Mouse (Mus musculus) midbrain, embryonic 11.5 days (tissue): Measurements from ENCODE around the gene Aacs. TPM values are rescaled to one million over a fixed set of nuclear protein-coding genes. Genes with fewer than 3 reads are reported as not detected.

Experiments used
- ATAC-seq: fragments of 200-750 bp; cut with Nextera tagmentation; 2 replicates; pipeline ENCODE4 v1.8.0; 2017; ENCODE audit warnings: moderate TSS enrichment, moderate library complexity; ENCODE audit not compliant: low FRiP score
- DNase-seq: peaks from one replicate; pipeline ENCODE4 v3.0.0; 2015; ENCODE audit warnings: low spot score; ENCODE audit errors: missing footprints
- H3K27ac ChIP-seq: fragments of 300-500 bp; sonication (generic); 2 replicates; pipeline ENCODE4 v1.5.1; 2014; ENCODE audit warnings: low read depth, low read length
- H3K27me3 ChIP-seq: fragments of 300-500 bp; sonication (generic); 2 replicates; pipeline ENCODE4 v1.6.1; 2014; ENCODE audit warnings: mild to moderate bottlenecking, low read length, moderate library complexity, mixed read lengths; ENCODE audit not compliant: control insufficient read depth, insufficient read depth
- H3K36me3 ChIP-seq: fragments of 300-500 bp; sonication (generic); 2 replicates; pipeline ENCODE4 v1.6.1; 2014; ENCODE audit warnings: mild to moderate bottlenecking, low read length, moderate library complexity, mixed read lengths; ENCODE audit not compliant: control insufficient read depth, insufficient read depth
- H3K4me1 ChIP-seq: fragments of 300-500 bp; sonication (generic); 2 replicates; pipeline ENCODE4 v1.6.1; 2014; ENCODE audit warnings: low read length; ENCODE audit not compliant: control insufficient read depth, insufficient read depth
- H3K4me2 ChIP-seq: fragments of 300-500 bp; sonication (generic); 2 replicates; pipeline ENCODE4 v1.6.1; 2014; ENCODE audit warnings: mild to moderate bottlenecking, moderate library complexity
- H3K4me3 ChIP-seq: fragments of 300-500 bp; sonication (generic); 2 replicates; pipeline ENCODE4 v1.5.1; 2014; ENCODE audit warnings: low read depth, low read length
- H3K9ac ChIP-seq: fragments of 300-500 bp; sonication (generic); 2 replicates; pipeline ENCODE4 v1.6.1; 2014; ENCODE audit warnings: low read length
- H3K9me3 ChIP-seq: fragments of 300-500 bp; sonication (generic); 2 replicates; pipeline ENCODE4 v1.6.1; 2016; ENCODE audit warnings: low read length; ENCODE audit not compliant: control insufficient read depth
- WGBS: fragments of 180-500 bp; shearing (Covaris S2); extraction: QIAGEN DNeasy Blood & Tissue Kit; methylation state at CpG from one replicate; pipeline ENCODE4 v1.1.7; 2014; 5-methylcytosine and 5-hydroxymethylcytosine counted together
- polyA plus RNA-seq: library from polyadenylated mRNA; unstranded; fragments of >200 nt; fragmentation: Nextera tagmentation; extraction: Ambion mirVana; gene quantifications from 2 replicates; pipeline ENCODE4 v1.2.1, GENCODE M21; 2014

Gene Aacs
- polyA plus RNA-seq, 1 experiment from 2014 or later, result 53.2 TPM

DNA sequence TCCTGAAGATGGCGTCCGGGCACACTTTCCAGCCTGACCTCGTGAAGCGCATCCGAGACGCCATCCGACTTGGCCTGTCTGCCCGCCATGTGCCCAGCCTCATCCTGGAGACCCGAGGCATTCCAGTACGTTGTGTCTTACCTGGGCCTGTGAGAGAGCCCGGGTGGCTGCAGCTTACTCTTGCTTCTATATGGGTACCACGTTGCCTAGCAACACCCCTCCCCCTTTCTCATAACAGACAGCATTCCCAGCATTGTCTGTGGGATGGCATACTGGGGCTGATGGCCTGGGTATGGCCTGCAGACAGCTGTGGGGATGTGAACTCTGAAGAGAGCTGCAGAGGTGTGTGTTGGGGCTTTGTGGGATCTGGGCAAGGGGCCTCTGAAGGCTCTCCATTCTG lies 39.4 kb downstream of the Aacs start:
- Histone ChIP-seq H3K27me3 (no peaks in the 10 kb centered on the region), H3K27ac (no peak overlapping the region), H3K9me3 (no peaks in the 10 kb centered on the region), H3K9ac (no peak overlapping the region), H3K4me2 (no peak overlapping the region), H3K4me1 (no peaks in the 10 kb centered on the region), H3K36me3 (peaks cover 16% of the 10 kb centered on the region), H3K4me3 (no peak overlapping the region)
- ATAC-seq (no peak), DNase-seq (no peak)
- WGBS, result 87% methylated on average over 12 of the region's 12 CpGs

DNA sequence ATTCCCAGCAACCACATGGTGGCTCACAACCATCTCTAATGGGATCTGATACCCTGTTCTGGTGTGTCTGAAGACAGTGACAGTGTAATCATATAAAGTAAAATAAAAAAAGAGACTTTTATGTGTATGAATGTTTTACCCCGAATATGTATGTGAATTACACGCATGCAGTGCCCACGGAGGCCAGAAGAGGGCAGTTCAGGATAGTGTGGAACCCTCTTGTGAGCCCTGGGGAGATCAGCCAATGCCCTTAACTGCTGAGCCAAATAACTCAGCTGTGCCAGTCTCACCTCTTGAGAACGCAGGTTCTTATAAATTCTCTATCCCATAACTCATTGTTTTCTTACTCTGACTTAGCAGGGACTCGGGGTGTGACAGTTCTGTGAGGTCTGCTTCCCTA lies 43.0 kb downstream of the Aacs start:
- H3K36me3 ChIP-seq, result peaks cover 9% of the 10 kb centered on the region; the same call in 1 of the 2 replicates
- no peak for DNase-seq

GRCm38 (mm10) chr5:125520930-125521590 lies 45.4 kb downstream of the Aacs start:
- ATAC-seq, result no peak
- WGBS, result 17% methylated on average over 15 of the region's 15 CpGs
- no peaks in the 10 kb centered on the region for H3K9me3 ChIP-seq
- DNase-seq, result no peak
- H3K27me3 ChIP-seq, result no peaks in the 10 kb centered on the region
- no peak overlapping the region for H3K4me3 ChIP-seq
- H3K9ac ChIP-seq, result no peak overlapping the region
- peaks cover 6% of the 10 kb centered on the region; the same call in 1 of the 2 replicates for H3K36me3 ChIP-seq
- H3K4me1 ChIP-seq, result no peaks in the 10 kb centered on the region
- H3K27ac ChIP-seq, result no peak overlapping the region
- H3K4me2 ChIP-seq, result no peak overlapping the region

More for the DNA sequence above, 43.0 kb downstream of the Aacs start:
- H3K27me3 ChIP-seq, result no peaks in the 10 kb centered on the region
- WGBS, result 74% methylated on average over 5 of the region's 5 CpGs
- H3K9ac ChIP-seq, result no peak overlapping the region
- H3K4me1 ChIP-seq, result no peaks in the 10 kb centered on the region
- no peak overlapping the region for H3K27ac ChIP-seq
- no peaks in the 10 kb centered on the region for H3K9me3 ChIP-seq
- no peak for ATAC-seq
- no peak overlapping the region for H3K4me3 ChIP-seq
- H3K4me2 ChIP-seq, result no peak overlapping the region

- H3K4me1 ChIP-seq, result no peaks in the 10 kb centered on the region
- no peaks in the 10 kb centered on the region for H3K27me3 ChIP-seq
- DNase-seq, result no peak
- peaks cover 2% of the 10 kb centered on the region; the same call in 1 of the 2 replicates for H3K9me3 ChIP-seq
- H3K4me2 ChIP-seq, result no peak overlapping the region
- 93% methylated on average over 2 of the region's 2 CpGs for WGBS
- no peak overlapping the region for H3K27ac ChIP-seq
- no peaks in the 10 kb centered on the region for H3K36me3 ChIP-seq
- H3K9ac ChIP-seq, result no peak overlapping the region
- ATAC-seq, result no peak
- no peak overlapping the region for H3K4me3 ChIP-seq
Measured at GRCm38 (mm10) chr5:125523361-125523760, 47.7 kb downstream of the Aacs start.

DNA sequence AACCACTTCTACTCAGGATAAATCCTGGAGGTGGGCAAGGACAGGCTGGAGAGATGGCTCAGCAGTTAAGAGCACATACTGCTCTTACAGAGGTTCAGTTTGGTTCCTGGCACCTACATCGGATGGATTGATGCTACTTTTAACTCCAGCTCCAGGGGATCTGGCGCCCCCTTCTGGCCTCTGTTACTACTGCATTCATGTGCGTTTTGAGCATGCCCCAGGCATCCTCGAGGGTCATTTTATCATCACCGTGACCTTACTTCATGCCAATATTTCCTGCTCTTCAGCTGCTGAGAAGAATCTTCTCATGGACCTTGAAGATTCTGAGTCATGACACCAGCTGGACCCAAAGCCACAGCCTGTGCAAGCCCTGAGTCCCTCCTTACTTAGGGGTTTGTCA lies 49.9 kb downstream of the Aacs start:
- DNase-seq (no peak), ATAC-seq (no peak)
- Histone ChIP-seq H3K27ac (no peak overlapping the region), H3K36me3 (no peaks in the 10 kb centered on the region), H3K27me3 (peaks cover 5% of the 10 kb centered on the region), H3K9ac (no peak overlapping the region), H3K4me1 (no peaks in the 10 kb centered on the region), H3K9me3 (peaks cover 2% of the 10 kb centered on the region; the same call in 1 of the 2 replicates), H3K4me3 (no peak overlapping the region), H3K4me2 (no peak overlapping the region)
- 62% methylated on average over 5 of the region's 5 CpGs for WGBS

- DNase-seq (no peak), ATAC-seq (no peak)
- Histone ChIP-seq H3K27ac (no peak overlapping the region), H3K4me1 (no peaks in the 10 kb centered on the region), H3K9me3 (peaks cover 2% of the 10 kb centered on the region; the same call in 1 of the 2 replicates), H3K9ac (no peak overlapping the region), H3K4me2 (no peak overlapping the region), H3K4me3 (no peak overlapping the region), H3K36me3 (no peaks in the 10 kb centered on the region), H3K27me3 (peaks cover 12% of the 10 kb centered on the region)
- 69% methylated on average over 4 of the region's 4 CpGs for WGBS
Measured at GRCm38 (mm10) chr5:125526464-125526863, 50.9 kb downstream of the Aacs start.

DNA sequence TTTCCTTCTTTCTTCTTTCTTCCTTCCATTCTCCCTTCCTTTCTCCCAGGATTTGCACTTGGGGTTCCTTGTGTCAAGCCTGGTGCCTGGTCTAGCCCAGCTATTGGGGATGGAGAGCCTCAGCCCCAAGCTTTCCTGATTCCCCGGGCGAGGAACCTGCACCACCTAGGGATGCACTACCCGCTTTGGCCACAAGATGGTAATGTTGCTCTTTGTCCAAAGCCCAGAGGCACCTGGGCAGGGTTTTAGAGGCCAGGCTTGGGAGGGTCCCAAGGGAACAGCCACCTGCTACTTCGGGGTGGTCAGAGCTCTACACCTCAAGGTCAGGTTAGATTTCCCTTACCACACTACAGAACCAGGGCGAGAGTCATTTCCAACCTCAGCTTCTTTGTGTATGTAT lies 53.5 kb downstream of the Aacs start:
- ATAC-seq (no peak), DNase-seq (peak; percentile 98)
- H3K9me3 ChIP-seq, result peaks cover 2% of the 10 kb centered on the region; the same call in 1 of the 2 replicates
- no peak overlapping the region for H3K4me2 ChIP-seq
- no peak overlapping the region for H3K4me3 ChIP-seq
- 4% methylated on average over 5 of the region's 5 CpGs for WGBS
- no peak overlapping the region for H3K9ac ChIP-seq
- H3K4me1 ChIP-seq, result peaks cover 5% of the 10 kb centered on the region; the same call in 1 of the 2 replicates
- H3K36me3 ChIP-seq, result no peaks in the 10 kb centered on the region
- H3K27ac ChIP-seq, result no peak overlapping the region
- peaks cover 38% of the 10 kb centered on the region for H3K27me3 ChIP-seq

DNA sequence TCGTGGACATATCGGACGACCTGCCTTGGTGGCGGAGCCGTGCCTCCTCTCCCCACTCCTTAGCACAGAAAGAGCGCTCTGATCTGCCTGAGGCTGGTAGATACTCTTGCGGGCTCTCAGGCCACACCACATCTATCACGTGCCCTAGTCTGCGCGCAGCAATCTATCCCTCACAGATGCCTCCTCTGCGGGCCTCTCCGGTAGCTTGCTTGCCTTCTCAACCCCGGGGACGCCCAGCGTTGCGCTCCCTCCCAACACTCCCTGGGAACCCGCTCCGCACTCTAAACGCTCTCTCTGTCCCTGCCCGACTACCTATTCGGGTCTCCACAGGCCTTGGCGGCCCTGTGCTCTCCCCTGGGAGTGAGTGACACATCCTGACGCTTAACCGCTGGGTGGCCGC lies 56.0 kb downstream of the Aacs start, which contains the start of gene Tmem132b:
Gene Tmem132b, plus strand, starts transcription at position 141 of the 400 bp plus-strand sequence.
- DNase-seq (peak; percentile 91), ATAC-seq (peak; percentile 15)
- peak within 1 kb of the TSS; percentile 63 for H3K4me2 ChIP-seq
- H3K9ac ChIP-seq, result peak within 1 kb of the TSS; percentile 50
- no peak within 1 kb of the TSS for H3K27ac ChIP-seq
- WGBS, result 1% methylated on average over 25 of the region's 25 CpGs
- peak within 1 kb of the TSS; percentile 52 for H3K4me3 ChIP-seq
- peaks cover 48% of the 10 kb centered on the region for H3K27me3 ChIP-seq
- no peaks in the 10 kb centered on the region for H3K36me3 ChIP-seq
- H3K4me1 ChIP-seq, result peaks cover 11% of the 10 kb centered on the region
- no peaks in the 10 kb centered on the region for H3K9me3 ChIP-seq

GRCm38 (mm10) chr5:125532191-125532544 lies 56.6 kb downstream of the Aacs start:
- Histone ChIP-seq H3K36me3 (no peaks in the 10 kb centered on the region), H3K27ac (no peak overlapping the region), H3K4me3 (peak overlapping the region; percentile 52), H3K9ac (peak overlapping the region; percentile 50), H3K27me3 (peaks cover 48% of the 10 kb centered on the region), H3K9me3 (no peaks in the 10 kb centered on the region), H3K4me1 (peaks cover 11% of the 10 kb centered on the region), H3K4me2 (peak overlapping the region; percentile 63)
- ATAC-seq (peak; percentile 83), DNase-seq (peak; percentile 94)
- under 1% methylated on average over 29 of the region's 30 CpGs for WGBS
